Mouse (Mus musculus) limb, embryonic 11.5 days (tissue): ENCODE measurements around the gene Il17ra. TPM values are rescaled to one million over a fixed set of nuclear protein-coding genes. Genes with fewer than 3 reads are reported as not detected.
A peak's percentile ranks its signal among the peaks of the same experiment; 100 is the strongest.

Experiments used
- ATAC-seq: fragments of 200-750 bp; cut with Nextera tagmentation; 2 replicates; pipeline ENCODE4 v1.8.0; 2017; ENCODE audit warnings: low read depth; ENCODE audit not compliant: insufficient number of reproducible peaks, low FRiP score, low TSS enrichment
- DNase-seq: peaks from one replicate; pipeline ENCODE4 v3.0.0-alpha.2; 2015; ENCODE audit warnings: low spot score
- H3K27ac ChIP-seq: fragments of 300-500 bp; sonication (generic); replicated peaks from 2 replicates; pipeline ENCODE4 v1.5.1; 2014; ENCODE audit warnings: low read depth, mild to moderate bottlenecking, low read length
- H3K27me3 ChIP-seq: fragments of 300-500 bp; sonication (generic); 2 replicates; pipeline ENCODE4 v1.6.1; 2014; ENCODE audit warnings: mild to moderate bottlenecking, low read length, mixed read lengths; ENCODE audit not compliant: control insufficient read depth, insufficient read depth
- H3K36me3 ChIP-seq: fragments of 300-500 bp; sonication (generic); 2 replicates; pipeline ENCODE4 v1.6.1; 2014; ENCODE audit warnings: mild to moderate bottlenecking, low read length, moderate library complexity, mixed read lengths; ENCODE audit not compliant: control insufficient read depth, insufficient read depth
- H3K4me1 ChIP-seq: fragments of 300-500 bp; sonication (generic); 2 replicates; pipeline ENCODE4 v1.6.1; 2014; ENCODE audit warnings: low read length, mixed read lengths; ENCODE audit not compliant: control insufficient read depth, insufficient read depth
- H3K4me2 ChIP-seq: fragments of 300-500 bp; sonication (generic); 2 replicates; pipeline ENCODE4 v1.6.1; 2014; ENCODE audit warnings: low read depth, mild to moderate bottlenecking, moderate library complexity; ENCODE audit not compliant: severe bottlenecking
- H3K4me3 ChIP-seq: fragments of 300-500 bp; sonication (generic); 2 replicates; pipeline ENCODE4 v1.5.1; 2014; ENCODE audit warnings: low read depth, low read length
- H3K9ac ChIP-seq: fragments of 300-500 bp; sonication (generic); 2 replicates; pipeline ENCODE4 v1.6.1; 2014; ENCODE audit warnings: mild to moderate bottlenecking, low read length
- H3K9me3 ChIP-seq: fragments of 300-500 bp; sonication (generic); 2 replicates; pipeline ENCODE4 v1.6.1; 2016; ENCODE audit warnings: low read length; ENCODE audit not compliant: control insufficient read depth
- whole genome bisulfite sequencing: fragments of 180-500 bp; shearing (Covaris S2); extraction: QIAGEN DNeasy Blood & Tissue Kit; methylation state at CpG from one replicate; pipeline ENCODE4 v1.1.7; 2014; 5-methylcytosine and 5-hydroxymethylcytosine counted together
- polyA plus RNA-seq: library from polyadenylated mRNA; unstranded; fragments of >200 nt; fragmentation: Nextera tagmentation; extraction: Ambion mirVana; gene quantifications from 2 replicates; pipeline ENCODE4 v1.2.1, GENCODE M21; 2014

Il17ra gene
- polyA plus RNA-seq, 1 experiment from 2014 or later, result 1.9 TPM

- Histone ChIP-seq H3K4me3 (no peak overlapping the region), H3K27ac (no peak overlapping the region), H3K4me2 (no peak overlapping the region), H3K36me3 (no peaks in the 10 kb centered on the region), H3K9me3 (no peaks in the 10 kb centered on the region), H3K4me1 (peaks cover 6% of the 10 kb centered on the region; the same call in 1 of the 2 replicates), H3K9ac (no peak overlapping the region), H3K27me3 (no peaks in the 10 kb centered on the region)
- 84% methylated on average over 8 of the region's 8 CpGs for WGBS
- ATAC-seq (no peak), DNase-seq (no peak)
Measured at GRCm38 (mm10) chr6:120475288-120475687, 12.2 kb downstream of the Il17ra start.

GRCm38 (mm10) chr6:120479302-120479701, 16.3 kb downstream of the Il17ra start:
- no peak for ATAC-seq
- H3K36me3 ChIP-seq, result no peaks in the 10 kb centered on the region
- H3K4me2 ChIP-seq, result no peak overlapping the region
- no peaks in the 10 kb centered on the region for H3K27me3 ChIP-seq
- no peak overlapping the region for H3K4me3 ChIP-seq
- H3K4me1 ChIP-seq, result no peaks in the 10 kb centered on the region
- no peak overlapping the region for H3K27ac ChIP-seq
- WGBS, result 82% methylated on average over 2 of the region's 2 CpGs
- no peak overlapping the region for H3K9ac ChIP-seq
- no peaks in the 10 kb centered on the region for H3K9me3 ChIP-seq
- DNase-seq, result no peak

DNA sequence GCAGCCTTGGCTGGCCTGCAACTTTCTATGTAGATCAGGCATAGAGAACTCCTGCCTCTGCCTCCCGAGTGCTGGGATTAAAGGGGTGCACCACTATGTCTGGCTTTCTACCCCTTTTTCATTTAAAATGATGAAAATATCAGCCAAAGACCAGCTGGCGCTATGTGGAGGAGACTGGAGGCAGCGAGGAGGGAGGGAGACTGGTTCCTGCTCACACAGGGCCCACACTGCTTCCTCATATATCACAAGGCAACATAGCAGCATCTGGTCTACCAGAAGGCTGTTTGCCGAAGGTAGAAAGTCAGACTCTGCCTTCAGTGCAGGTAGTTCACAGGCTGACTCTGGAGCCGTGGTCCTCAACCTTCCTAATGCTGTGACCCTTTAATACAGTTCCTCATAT, 17.3 kb downstream of the Il17ra start:
- H3K27ac ChIP-seq, result no peak overlapping the region
- H3K4me2 ChIP-seq, result no peak overlapping the region
- no peaks in the 10 kb centered on the region for H3K4me1 ChIP-seq
- no peak for ATAC-seq
- no peaks in the 10 kb centered on the region for H3K9me3 ChIP-seq
- 87% methylated on average over 5 of the region's 5 CpGs for WGBS
- H3K36me3 ChIP-seq, result no peaks in the 10 kb centered on the region
- no peak for DNase-seq
- no peak overlapping the region for H3K4me3 ChIP-seq
- H3K27me3 ChIP-seq, result no peaks in the 10 kb centered on the region
- no peak overlapping the region for H3K9ac ChIP-seq

DNA sequence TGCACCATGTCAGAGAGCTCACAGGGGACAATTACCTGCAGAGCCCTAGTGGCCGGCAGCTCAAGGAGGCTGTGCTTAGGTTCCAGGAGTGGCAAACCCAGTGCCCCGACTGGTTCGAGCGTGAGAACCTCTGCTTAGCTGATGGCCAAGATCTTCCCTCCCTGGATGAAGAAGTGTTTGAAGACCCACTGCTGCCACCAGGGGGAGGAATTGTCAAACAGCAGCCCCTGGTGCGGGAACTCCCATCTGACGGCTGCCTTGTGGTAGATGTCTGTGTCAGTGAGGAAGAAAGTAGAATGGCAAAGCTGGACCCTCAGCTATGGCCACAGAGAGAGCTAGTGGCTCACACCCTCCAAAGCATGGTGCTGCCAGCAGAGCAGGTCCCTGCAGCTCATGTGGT, 18.5 kb downstream of the Il17ra start:
- Histone ChIP-seq H3K9ac (no peak overlapping the region), H3K27ac (no peak overlapping the region), H3K4me3 (no peak overlapping the region), H3K4me1 (no peaks in the 10 kb centered on the region), H3K4me2 (no peak overlapping the region), H3K9me3 (no peaks in the 10 kb centered on the region), H3K27me3 (no peaks in the 10 kb centered on the region), H3K36me3 (no peaks in the 10 kb centered on the region)
- DNase-seq, result no peak
- ATAC-seq, result no peak
- 93% methylated on average over 6 of the region's 6 CpGs for WGBS

GRCm38 (mm10) chr6:120482021-120482420, 19.0 kb downstream of the Il17ra start:
- no peak overlapping the region for H3K27ac ChIP-seq
- no peaks in the 10 kb centered on the region for H3K36me3 ChIP-seq
- H3K4me1 ChIP-seq, result no peaks in the 10 kb centered on the region
- H3K9me3 ChIP-seq, result no peaks in the 10 kb centered on the region
- no peak overlapping the region for H3K4me2 ChIP-seq
- no peak overlapping the region for H3K9ac ChIP-seq
- DNase-seq (no peak), ATAC-seq (no peak)
- WGBS, result 93% methylated on average over 14 of the region's 14 CpGs
- no peaks in the 10 kb centered on the region for H3K27me3 ChIP-seq
- no peak overlapping the region for H3K4me3 ChIP-seq

GRCm38 (mm10) chr6:120482756-120483155, 19.7 kb downstream of the Il17ra start:
- no peak overlapping the region for H3K9ac ChIP-seq
- no peaks in the 10 kb centered on the region for H3K36me3 ChIP-seq
- DNase-seq, result no peak
- 49% methylated on average over 6 of the region's 6 CpGs for WGBS
- H3K27me3 ChIP-seq, result no peaks in the 10 kb centered on the region
- no peaks in the 10 kb centered on the region for H3K9me3 ChIP-seq
- no peak overlapping the region for H3K4me3 ChIP-seq
- ATAC-seq, result no peak
- H3K4me2 ChIP-seq, result no peak overlapping the region
- H3K4me1 ChIP-seq, result no peaks in the 10 kb centered on the region
- no peak overlapping the region for H3K27ac ChIP-seq

- H3K4me2 ChIP-seq, result no peak overlapping the region
- H3K36me3 ChIP-seq, result no peaks in the 10 kb centered on the region
- H3K27me3 ChIP-seq, result no peaks in the 10 kb centered on the region
- no peaks in the 10 kb centered on the region for H3K4me1 ChIP-seq
- no peak overlapping the region for H3K9ac ChIP-seq
- 37% methylated on average over 8 of the region's 8 CpGs for WGBS
- no peak overlapping the region for H3K4me3 ChIP-seq
- no peak overlapping the region for H3K27ac ChIP-seq
- H3K9me3 ChIP-seq, result no peaks in the 10 kb centered on the region
- DNase-seq (peak; percentile 56), ATAC-seq (no peak)
Measured at GRCm38 (mm10) chr6:120483211-120483626, 20.2 kb downstream of the Il17ra start.

DNA sequence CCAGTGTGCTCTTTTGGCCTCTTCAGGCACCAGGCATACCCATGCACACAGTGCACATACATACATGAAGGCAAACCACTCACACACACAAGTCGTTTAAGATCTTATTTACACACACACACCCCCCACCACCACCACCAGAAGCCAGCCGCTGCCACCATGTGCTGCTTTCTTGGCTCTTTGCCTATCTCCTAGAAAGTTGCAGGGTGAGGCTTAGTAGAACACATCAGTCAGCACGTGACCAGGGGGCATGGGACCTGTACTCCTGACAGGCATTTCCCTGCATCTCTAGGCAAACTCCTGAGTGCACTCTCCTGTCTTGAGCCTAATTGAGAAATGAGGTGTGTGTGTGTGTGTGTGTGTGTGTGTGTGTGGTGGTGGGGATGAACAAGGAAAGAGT, 22.0 kb downstream of the Il17ra start:
- H3K9ac ChIP-seq, result no peak overlapping the region
- no peaks in the 10 kb centered on the region for H3K27me3 ChIP-seq
- 80% methylated on average over 3 of the region's 3 CpGs for WGBS
- no peak overlapping the region for H3K27ac ChIP-seq
- H3K4me2 ChIP-seq, result no peak overlapping the region
- no peak overlapping the region for H3K4me3 ChIP-seq
- DNase-seq (no peak), ATAC-seq (no peak)
- no peaks in the 10 kb centered on the region for H3K9me3 ChIP-seq
- H3K4me1 ChIP-seq, result no peaks in the 10 kb centered on the region
- no peaks in the 10 kb centered on the region for H3K36me3 ChIP-seq

- no peaks in the 10 kb centered on the region; the same call in 1 of the 2 replicates for H3K27me3 ChIP-seq
- 80% methylated on average over 8 of the region's 8 CpGs for WGBS
- H3K9me3 ChIP-seq, result no peaks in the 10 kb centered on the region
- DNase-seq (no peak), ATAC-seq (no peak)
- H3K9ac ChIP-seq, result no peak overlapping the region
- H3K27ac ChIP-seq, result no peak overlapping the region
- H3K4me1 ChIP-seq, result no peaks in the 10 kb centered on the region
- no peak overlapping the region for H3K4me2 ChIP-seq
- H3K36me3 ChIP-seq, result no peaks in the 10 kb centered on the region
- H3K4me3 ChIP-seq, result no peak overlapping the region
Measured at GRCm38 (mm10) chr6:120486051-120486510, 23.0 kb downstream of the Il17ra start.
